Comparison of ENCODE assay signal across 8 mouse cellular contexts in genomic region chr8:79029396-79030325, GRCm38 (mm10). TPM values are rescaled to one million over a fixed set of nuclear protein-coding genes. Genes with fewer than 3 reads are reported as not detected.
DNase-seq lines count a peak whose midpoint lies in the region; ATAC-seq and TF ChIP-seq lines count a peak whose summit lies in the region.

No protein-coding gene starts in this region.

- no peak for ATAC-seq in erythroblast, adult 5-6 weeks (replicated peaks; ENCODE audit: low FRiP score, poor library complexity, severe bottlenecking)
- ATAC-seq in limb, embryonic 14.5 days (ENCODE audit: low FRiP score, low read depth), result peak; percentile 78
- peak; percentile 79 for ATAC-seq in midbrain, embryonic 15.5 days (replicated peaks)

- H3K79me2 ChIP-seq in heart, adult 2 months (replicated peaks; ENCODE audit: control insufficient read depth, insufficient read depth, low read length), result no peaks in the 10 kb centered on the region

- H3K9me3 ChIP-seq in erythroblast, embryonic 14.5 days (ENCODE audit: control insufficient read depth, low read length), result no peaks in the 10 kb centered on the region
- no peaks in the 10 kb centered on the region for H3K9me3 ChIP-seq in limb, embryonic 14.5 days (ENCODE audit: control insufficient read depth, low read length)
- H3K9me3 ChIP-seq in midbrain, embryonic 15.5 days, result no peaks in the 10 kb centered on the region

- peak overlapping the region; percentile 63 for H3K4me3 ChIP-seq in erythroblast, embryonic 14.5 days (replicated peaks)
- peak overlapping the region; percentile 98 for H3K4me3 ChIP-seq in heart, adult 2 months
- H3K4me3 ChIP-seq in limb, embryonic 14.5 days (replicated peaks; ENCODE audit: low read length), result peak overlapping the region; percentile 84
- peak overlapping the region; percentile 71 for H3K4me3 ChIP-seq in midbrain, embryonic 15.5 days

- intact Hi-C loops in heart, adult 2 months (cut with DNase I), result loop anchor here (2.0 to 10.0 kb wide), 5 partner anchors 27 to 365 kb away; partner anchors contain the start of genes Lsm6, Mmaa and Smad1

- H3K27me3 ChIP-seq in erythroblast, embryonic 14.5 days (ENCODE audit: control insufficient read depth), result peaks cover 69% of the 10 kb centered on the region
- H3K27me3 ChIP-seq in heart, adult 2 months (ENCODE audit: control insufficient read depth, insufficient read depth, low read length), result no peaks in the 10 kb centered on the region
- no peaks in the 10 kb centered on the region for H3K27me3 ChIP-seq in limb, embryonic 14.5 days (ENCODE audit: control insufficient read depth, insufficient read depth, low read length)
- H3K27me3 ChIP-seq in midbrain, embryonic 15.5 days (replicated peaks), result no peaks in the 10 kb centered on the region

- TF ChIP-seq POLR2A in heart, adult 2 months (IDR thresholded peaks at IDR 0.05; ENCODE audit: insufficient read depth, low read depth, low read length), result peak; percentile 40; the same call in 1 of the 2 replicates
- peak; percentile 57; the same call in 1 of the 2 replicates for TF ChIP-seq POLR2A in limb, embryonic 14.5 days (IDR thresholded peaks at IDR 0.05; ENCODE audit: borderline replicate concordance, extremely low read depth, insufficient read depth, insufficient read length)

- H3K36me3 ChIP-seq in erythroblast, embryonic 14.5 days (ENCODE audit: control insufficient read depth), result no peaks in the 10 kb centered on the region
- peaks cover 2% of the 10 kb centered on the region for H3K36me3 ChIP-seq in heart, adult 2 months (ENCODE audit: control insufficient read depth, insufficient read depth, low read length)
- no peaks in the 10 kb centered on the region for H3K36me3 ChIP-seq in limb, embryonic 14.5 days (ENCODE audit: control insufficient read depth, insufficient read depth, low read length)
- H3K36me3 ChIP-seq in midbrain, embryonic 15.5 days (replicated peaks), result no peaks in the 10 kb centered on the region

- WGBS in heart, adult 2 months, result 1% methylated on average over 85 of the region's 99 CpGs
- 0% methylated on average over 37 of the region's 99 CpGs for WGBS in limb, embryonic 14.5 days
- under 1% methylated on average over 76 of the region's 99 CpGs for WGBS in midbrain, embryonic 15.5 days

- peak; percentile 84 for DNase-seq in embryo, embryonic 9.5 days (ENCODE audit: extremely low spot score)
- DNase-seq in heart, adult 2 months, result peak; percentile 84
- DNase-seq in kidney, adult 8-10 months, result peak; percentile 68 to 69
- DNase-seq in limb, embryonic 14.5 days (ENCODE audit: low spot score), result peak; percentile 87
- DNase-seq in spleen, postnatal 4 days (ENCODE audit: low spot score in 2 of 2), result peak; percentile 40 to 75

- peak overlapping the region; percentile 100 for H3K9ac ChIP-seq in heart, adult 2 months (ENCODE audit: low read depth, low read length)
- H3K9ac ChIP-seq in limb, embryonic 14.5 days (ENCODE audit: low read depth, low read length, severe bottlenecking), result peak overlapping the region; percentile 99
- peak overlapping the region; percentile 84 for H3K9ac ChIP-seq in midbrain, embryonic 15.5 days

- peak overlapping the region; percentile 83 for H3K4me2 ChIP-seq in limb, embryonic 14.5 days (replicated peaks; ENCODE audit: low read depth, low read length, severe bottlenecking)
- H3K4me2 ChIP-seq in midbrain, embryonic 15.5 days, result peak overlapping the region; percentile 82

- TF ChIP-seq CTCF in heart, adult 2 months (IDR thresholded peaks at IDR 0.05), result no peak

- H3K27ac ChIP-seq in heart, adult 2 months, result peak overlapping the region; percentile 99
- peak overlapping the region; percentile 100 for H3K27ac ChIP-seq in limb, embryonic 14.5 days (replicated peaks; ENCODE audit: low read depth, low read length)
- peak overlapping the region; percentile 96 for H3K27ac ChIP-seq in midbrain, embryonic 15.5 days

- no peak for TF ChIP-seq EP300 in heart, adult 2 months (IDR thresholded peaks at IDR 0.05; ENCODE audit: insufficient read depth, low read depth, low read length)

- H3K4me1 ChIP-seq in erythroblast, embryonic 14.5 days (ENCODE audit: control insufficient read depth), result no peaks in the 10 kb centered on the region; the same call in 1 of the 2 replicates
- H3K4me1 ChIP-seq in heart, adult 2 months (ENCODE audit: control insufficient read depth, insufficient read depth, low read length), result no peaks in the 10 kb centered on the region
- H3K4me1 ChIP-seq in limb, embryonic 14.5 days (ENCODE audit: control insufficient read depth, insufficient read depth, low read length), result peaks cover 37% of the 10 kb centered on the region
- H3K4me1 ChIP-seq in midbrain, embryonic 15.5 days, result peaks cover 31% of the 10 kb centered on the region

RNA-seq across cellular contexts. Expression of gene Zfp827, which starts 1.4 kb away (rescaled TPM):
- 0.03 and 0.05 TPM in 2 replicates for polyA plus RNA-seq in erythroblast, embryonic 14.5 days (2012)
- not detected in 2 replicates for total RNA-seq in erythroblast, adult 5-6 weeks (2015; ENCODE audit: low replicate concordance)
- total RNA-seq in erythroblast, adult 5-6 weeks (2017; ENCODE audit: low replicate concordance), result not detected in 2 replicates
- total RNA-seq in heart, adult 2 months (2021), result 10 to 100 TPM; 12.8 to 15.8 TPM
- polyA plus RNA-seq in heart, adult 2 months (2012; rRNA removed), result 10.5 and 17.0 TPM in 2 replicates
- polyA plus RNA-seq in limb, embryonic 14.5 days (2012; rRNA removed), result 35.2 and 47.8 TPM in 2 replicates
- polyA plus RNA-seq in limb, embryonic 14.5 days (2014; fragmentation: Nextera tagmentation; extraction: Ambion mirVana), result 15.1 and 19.3 TPM in 2 replicates
- polyA plus RNA-seq in midbrain, embryonic 15.5 days (2015; fragmentation: Nextera tagmentation; extraction: Ambion mirVana), result 13.6 and 13.9 TPM in 2 replicates

Comparison
In these comparisons a context has a peak if more than half of its experiments do, and no peak if none do; other contexts are left out.
1. RNA of gene Zfp827, which starts 1.4 kb away (polyA plus RNA-seq): 15.1 to 47.8 TPM in limb, embryonic 14.5 days, 13.6 to 13.9 TPM in midbrain, embryonic 15.5 days and 10.5 to 17.0 TPM in heart, adult 2 months; 0.03 to 0.05 TPM in erythroblast, embryonic 14.5 days; every median in the first group is over 10 times any median in the second.
2. Peak in every context shown above with its lines, with median percentiles within 50 percentile points of each other: H3K4me3 ChIP-seq, DNase-seq, H3K27ac ChIP-seq and H3K9ac ChIP-seq.